Mouse (Mus musculus) heart, embryonic 12.5 days (tissue): ENCODE results near the gene Zfp965. TPM values are rescaled to one million over a fixed set of nuclear protein-coding genes. Genes with fewer than 3 reads are reported as not detected.
"Not testable (repeated sequence)": the region's sequence is repeated elsewhere in the genome, so short reads cannot be mapped to it uniquely, and the experiment has no call there.

ENCODE experiments used
- ATAC-seq: fragments of 200-750 bp; cut with Nextera tagmentation; 2 replicates; pipeline ENCODE4 v1.8.0; 2017; ENCODE audit warnings: moderate TSS enrichment, moderate library complexity; ENCODE audit not compliant: insufficient number of reproducible peaks, low FRiP score
- H3K27ac ChIP-seq: fragments of 300-500 bp; sonication (generic); 2 replicates; pipeline ENCODE4 v1.5.1; 2016; ENCODE audit warnings: mild to moderate bottlenecking, moderate library complexity; ENCODE audit not compliant: poor library complexity, severe bottlenecking
- H3K27me3 ChIP-seq: fragments of 300-500 bp; sonication (generic); replicated peaks from 2 replicates; pipeline ENCODE4 v1.6.1; 2016; ENCODE audit warnings: mild to moderate bottlenecking, moderate library complexity
- H3K36me3 ChIP-seq: fragments of 300-500 bp; sonication (generic); 2 replicates; pipeline ENCODE4 v1.6.1; 2016; ENCODE audit warnings: mild to moderate bottlenecking, moderate library complexity
- H3K4me1 ChIP-seq: fragments of 300-500 bp; sonication (generic); replicated peaks from 2 replicates; pipeline ENCODE4 v1.6.1; 2016; ENCODE audit warnings: mild to moderate bottlenecking
- H3K4me2 ChIP-seq: fragments of 300-500 bp; sonication (generic); 2 replicates; pipeline ENCODE4 v1.6.1; 2016; ENCODE audit warnings: mild to moderate bottlenecking, moderate library complexity
- H3K4me3 ChIP-seq: fragments of 300-500 bp; sonication (generic); 2 replicates; pipeline ENCODE4 v1.5.1; 2016; ENCODE audit warnings: mild to moderate bottlenecking
- H3K9ac ChIP-seq: fragments of 300-500 bp; sonication (generic); 2 replicates; pipeline ENCODE4 v1.6.1; 2016; ENCODE audit warnings: mild to moderate bottlenecking, moderate library complexity
- H3K9me3 ChIP-seq: fragments of 300-500 bp; sonication (generic); replicated peaks from 2 replicates; pipeline ENCODE4 v1.6.1; 2016; ENCODE audit warnings: mild to moderate bottlenecking, moderate library complexity
- WGBS: fragments of 180-500 bp; shearing (Covaris S2); methylation state at CpG from one replicate; pipeline ENCODE4 v1.1.7; 2016; 5-methylcytosine and 5-hydroxymethylcytosine counted together
- polyA plus RNA-seq: library from polyadenylated mRNA; unstranded; fragments of >200 nt; fragmentation: Nextera tagmentation; extraction: Ambion mirVana; gene quantifications from 2 replicates; pipeline ENCODE4 v1.2.1, GENCODE M21; 2016

Zfp965 gene
- polyA plus RNA-seq = 7.7 and 8.3 TPM in 2 replicates

DNA sequence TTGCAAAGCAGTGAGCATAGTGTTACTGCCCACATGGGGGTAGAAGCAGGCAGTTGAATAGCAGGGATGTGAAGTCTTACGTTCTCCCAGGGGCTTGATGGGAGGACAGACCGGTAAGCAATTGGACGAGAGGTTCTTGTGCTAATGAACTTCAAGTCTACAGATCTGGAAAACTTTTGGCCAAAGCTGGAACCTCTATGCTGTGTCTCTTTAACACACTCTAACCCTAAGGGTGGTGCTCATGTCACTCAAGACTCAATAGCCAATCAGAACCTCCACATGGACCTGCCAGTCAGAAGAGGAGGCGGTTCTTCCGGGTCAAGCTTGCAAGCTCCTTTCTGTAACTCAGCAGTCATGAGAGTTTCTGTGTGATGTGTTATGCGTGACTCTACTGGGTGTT, at the start of gene Zfp965:
TSS of gene Zfp965 (plus strand) at position 301 of the 400 bp plus-strand sequence.
- H3K4me1 ChIP-seq, H3K27ac ChIP-seq, H3K9me3 ChIP-seq, H3K4me2 ChIP-seq, H3K36me3 ChIP-seq, H3K4me3 ChIP-seq, H3K9ac ChIP-seq, H3K27me3 ChIP-seq, ATAC-seq: not testable (repeated sequence)
- WGBS = no CpG with 5 or more reads among the region's 6 CpGs

DNA sequence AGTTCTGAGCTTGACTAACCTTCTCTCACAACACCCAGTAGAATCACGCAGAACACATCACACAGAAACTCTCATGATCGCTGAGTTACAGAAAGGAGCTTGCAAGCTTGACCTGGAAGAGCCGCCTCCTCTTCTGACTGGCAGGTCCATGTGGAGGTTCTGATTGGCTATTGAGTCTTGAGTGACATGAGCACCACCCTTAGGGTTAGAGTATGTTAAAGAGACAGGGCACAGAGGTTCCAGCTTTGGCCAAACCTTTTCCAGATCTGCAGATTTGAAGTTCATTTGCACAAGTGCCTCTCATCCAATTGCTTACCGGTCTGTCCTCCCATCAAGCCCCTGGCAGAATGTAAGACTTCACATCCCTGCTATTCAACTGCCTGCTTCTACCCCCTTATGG, 34.1 kb upstream of the Zfp965 start, which contains the start of gene Gm4724:
TSS of gene Gm4724 (minus strand) at position 101 of the 400 bp plus-strand sequence.
- H3K4me2 ChIP-seq, ATAC-seq, H3K4me3 ChIP-seq, H3K4me1 ChIP-seq, H3K9ac ChIP-seq, H3K9me3 ChIP-seq, H3K27me3 ChIP-seq, H3K27ac ChIP-seq, H3K36me3 ChIP-seq: not testable (repeated sequence)
- no CpG with 5 or more reads among the region's 4 CpGs for WGBS

Other genes with a start within 250 kb of the Zfp965 start
- gene Gm14440, start 194.9 kb upstream of the Zfp965 start, polyA plus RNA-seq = 1.00 and 2.5 TPM in 2 replicates
- 12.1 and 13.2 TPM in 2 replicates for gene Gm4631, start 131.8 kb upstream of the Zfp965 start, polyA plus RNA-seq
- 7.2 and 8.2 TPM in 2 replicates for gene Zfp968, start 97.5 kb upstream of the Zfp965 start, polyA plus RNA-seq
- gene Gm4724, start 34.2 kb upstream of the Zfp965 start, polyA plus RNA-seq = 6.8 and 10.6 TPM in 2 replicates
- not detected in 2 replicates for gene Gm11007, start 174.0 kb downstream of the Zfp965 start, polyA plus RNA-seq
- 9.8 and 10.8 TPM in 2 replicates for gene Zfp969, start 233.7 kb downstream of the Zfp965 start, polyA plus RNA-seq